Mouse (Mus musculus) liver, embryonic 13.5 days (tissue): ENCODE data around the gene Lsp1. TPM values are rescaled to one million over a fixed set of nuclear protein-coding genes. Genes with fewer than 3 reads are reported as not detected.

ENCODE experiments used
- ATAC-seq: fragments of 200-750 bp; cut with Nextera tagmentation; 2 replicates; pipeline ENCODE4 v1.8.0; 2017; ENCODE audit warnings: low read depth, mild to moderate bottlenecking, moderate number of reproducible peaks, moderate library complexity
- DNase-seq: peaks from one replicate; pipeline ENCODE4 v3.0.0; 2022
- H3K27ac ChIP-seq: fragments of 300-500 bp; sonication (generic); 2 replicates; pipeline ENCODE4 v1.5.1; 2015; ENCODE audit warnings: moderate library complexity, mild to moderate bottlenecking, inconsistent platforms
- H3K27me3 ChIP-seq: fragments of 300-500 bp; sonication (generic); 2 replicates; pipeline ENCODE4 v1.6.1; 2015; ENCODE audit warnings: mild to moderate bottlenecking, inconsistent platforms
- H3K36me3 ChIP-seq: fragments of 300-500 bp; sonication (generic); 2 replicates; pipeline ENCODE4 v1.6.1; 2015; ENCODE audit warnings: mild to moderate bottlenecking, inconsistent platforms
- H3K4me1 ChIP-seq: fragments of 300-500 bp; sonication (generic); replicated peaks from 2 replicates; pipeline ENCODE4 v1.6.1; 2015; ENCODE audit warnings: inconsistent platforms
- H3K4me2 ChIP-seq: fragments of 300-500 bp; sonication (generic); 2 replicates; pipeline ENCODE4 v1.6.1; 2015; ENCODE audit warnings: inconsistent platforms, mild to moderate bottlenecking, moderate library complexity
- H3K4me3 ChIP-seq: fragments of 300-500 bp; sonication (generic); replicated peaks from 2 replicates; pipeline ENCODE4 v1.5.1; 2015; ENCODE audit warnings: mild to moderate bottlenecking, inconsistent platforms
- H3K9ac ChIP-seq: fragments of 300-500 bp; sonication (generic); 2 replicates; pipeline ENCODE4 v1.6.1; 2015; ENCODE audit warnings: mild to moderate bottlenecking, inconsistent platforms
- H3K9me3 ChIP-seq: fragments of 300-500 bp; sonication (generic); replicated peaks from 2 replicates; pipeline ENCODE4 v1.6.1; 2016; ENCODE audit warnings: inconsistent platforms
- WGBS: fragments of 180-500 bp; shearing (Covaris S2); methylation state at CpG from one replicate; pipeline ENCODE4 v1.1.7; 2015; ENCODE audit not compliant: insufficient replicate concordance; 5-methylcytosine and 5-hydroxymethylcytosine counted together
- polyA plus RNA-seq: library from polyadenylated mRNA; unstranded; fragments of >200 nt; fragmentation: Nextera tagmentation; extraction: Ambion mirVana; gene quantifications from 2 replicates; pipeline ENCODE4 v1.2.1, GENCODE M21; 2015

The Lsp1 gene
- polyA plus RNA-seq, 1 experiment from 2014 or later, result 15.5 TPM

DNA sequence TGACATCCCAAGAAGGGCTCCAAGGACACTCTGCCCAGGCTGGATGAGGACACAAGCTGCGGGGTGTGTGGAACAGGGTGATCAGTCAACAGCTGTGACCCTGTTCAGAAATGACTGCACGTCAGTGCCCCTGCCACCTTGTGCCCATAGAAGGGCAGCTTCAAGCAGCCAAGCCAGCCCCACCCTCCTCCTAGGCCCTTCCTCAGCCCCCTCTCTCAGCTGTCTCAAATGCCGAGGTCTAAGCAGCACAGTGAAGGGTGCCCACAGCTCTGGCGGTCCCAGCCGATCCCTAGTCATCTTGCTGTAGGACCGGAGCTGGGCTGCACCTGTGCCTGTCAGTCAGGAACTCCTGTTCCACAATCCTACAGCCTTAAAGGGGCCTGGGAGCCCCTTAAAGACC lies 1.6 kb downstream of the Lsp1 start:
- H3K27ac ChIP-seq, result no peak overlapping the region
- no peaks in the 10 kb centered on the region for H3K36me3 ChIP-seq
- ATAC-seq (no peak; the same call in 1 of the 2 replicates), DNase-seq (no peak)
- no peak overlapping the region for H3K9ac ChIP-seq
- 80% methylated on average over 6 of the region's 6 CpGs for whole genome bisulfite sequencing
- peak overlapping the region; percentile 8; the same call in 1 of the 2 replicates for H3K4me2 ChIP-seq
- no peak overlapping the region for H3K4me3 ChIP-seq
- H3K4me1 ChIP-seq, result no peaks in the 10 kb centered on the region; the same call in 1 of the 2 replicates
- H3K9me3 ChIP-seq, result no peaks in the 10 kb centered on the region
- H3K27me3 ChIP-seq, result no peaks in the 10 kb centered on the region

DNA sequence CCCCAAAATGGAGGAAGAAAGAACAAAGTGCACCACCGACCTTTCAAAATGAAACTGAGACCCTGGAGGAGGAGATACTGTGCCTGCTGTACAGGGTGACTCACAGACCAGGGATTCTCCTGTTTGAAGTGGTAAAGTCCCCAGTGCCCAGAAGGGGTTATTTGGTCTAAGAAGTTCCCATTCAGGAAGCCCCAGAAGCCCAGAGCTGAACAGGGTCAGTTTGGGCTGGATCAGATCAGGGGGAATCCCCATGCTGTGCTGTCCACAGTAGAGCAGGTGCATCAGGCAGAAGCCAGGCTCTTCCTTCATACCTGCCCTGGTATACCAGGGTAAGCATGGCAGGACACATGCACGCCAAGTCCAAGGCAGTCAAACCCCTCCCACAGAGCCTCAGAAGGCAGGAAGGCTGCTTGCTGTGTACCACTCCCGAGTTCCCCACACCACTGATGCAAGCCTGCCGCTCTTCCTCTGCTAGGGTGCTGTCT lies 2.0 kb downstream of the Lsp1 start:
- no peak overlapping the region for H3K4me3 ChIP-seq
- H3K9ac ChIP-seq, result no peak overlapping the region
- no peaks in the 10 kb centered on the region; the same call in 1 of the 2 replicates for H3K4me1 ChIP-seq
- H3K4me2 ChIP-seq, result no peak overlapping the region
- H3K27me3 ChIP-seq, result no peaks in the 10 kb centered on the region
- H3K9me3 ChIP-seq, result no peaks in the 10 kb centered on the region
- ATAC-seq, result no peak
- DNase-seq, result no peak
- no peak overlapping the region for H3K27ac ChIP-seq
- 48% methylated on average over 4 of the region's 4 CpGs for WGBS
- H3K36me3 ChIP-seq, result no peaks in the 10 kb centered on the region

DNA sequence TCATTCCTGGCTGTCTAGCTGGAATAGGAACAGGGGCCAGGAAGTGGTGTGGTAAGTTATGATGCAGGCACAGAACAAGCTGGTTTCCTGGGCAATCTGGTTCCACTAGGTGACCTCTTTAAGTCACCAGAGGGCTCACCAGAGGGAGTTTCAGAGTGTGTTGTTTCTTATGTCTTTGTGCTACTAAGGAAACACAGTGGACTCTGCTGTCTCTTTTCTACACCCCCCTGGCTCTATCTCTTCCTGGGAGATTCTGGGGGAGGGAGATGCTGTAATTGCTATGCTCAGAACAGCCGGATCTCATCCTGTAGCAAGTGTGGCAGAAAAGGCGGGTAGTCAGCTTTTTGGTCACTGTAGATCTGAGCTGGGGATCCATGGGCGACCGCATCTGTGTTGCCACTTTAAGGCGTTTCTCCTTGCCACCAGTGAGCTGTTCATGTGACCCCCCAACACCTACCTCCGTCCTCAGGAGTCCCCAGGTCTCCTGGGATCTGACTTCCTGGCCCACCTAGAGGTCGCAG lies 9.6 kb downstream of the Lsp1 start:
- H3K27ac ChIP-seq, result peak overlapping the region; percentile 39; the same call in 1 of the 2 replicates
- H3K4me3 ChIP-seq, result no peak overlapping the region
- ATAC-seq, result no peak
- no peaks in the 10 kb centered on the region; the same call in 1 of the 2 replicates for H3K4me1 ChIP-seq
- H3K9ac ChIP-seq, result no peak overlapping the region
- no peaks in the 10 kb centered on the region for H3K9me3 ChIP-seq
- H3K4me2 ChIP-seq, result no peak overlapping the region
- no peaks in the 10 kb centered on the region for H3K36me3 ChIP-seq
- WGBS, result 43% methylated on average over 7 of the region's 7 CpGs
- DNase-seq, result no peak
- no peaks in the 10 kb centered on the region for H3K27me3 ChIP-seq

DNA sequence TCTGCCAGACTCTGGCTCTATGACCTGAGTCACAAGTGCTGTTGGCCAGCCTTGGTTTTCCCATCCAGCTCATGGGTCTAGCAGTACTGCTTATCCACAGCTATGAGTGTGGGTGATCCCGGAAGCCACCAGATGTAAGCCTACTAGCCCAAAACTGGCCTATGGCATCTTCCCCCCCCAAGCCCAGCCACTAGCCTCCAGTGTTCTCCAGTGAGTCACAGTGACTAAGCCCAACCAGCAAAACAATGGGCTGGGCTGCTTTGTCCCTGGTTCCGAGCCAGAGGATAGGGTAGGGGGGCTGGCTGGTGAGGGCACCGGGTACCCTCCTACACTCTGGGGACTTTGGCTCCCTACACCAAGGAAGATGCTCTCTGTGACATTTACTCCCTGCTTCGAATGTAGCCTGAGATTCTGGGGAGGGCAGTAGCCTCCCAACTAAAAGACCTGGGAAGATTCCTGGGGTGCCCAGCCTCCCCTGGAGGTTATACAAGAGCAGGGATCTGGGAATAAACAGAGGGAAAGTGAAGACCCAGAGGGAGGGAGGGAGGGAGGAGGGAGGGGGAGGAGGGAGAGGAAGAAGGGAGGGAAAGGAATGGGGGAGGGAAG lies 10.3 kb downstream of the Lsp1 start:
- no peaks in the 10 kb centered on the region for H3K27me3 ChIP-seq
- no peaks in the 10 kb centered on the region for H3K9me3 ChIP-seq
- WGBS, result 19% methylated on average over 4 of the region's 4 CpGs
- no peak for DNase-seq
- no peaks in the 10 kb centered on the region for H3K36me3 ChIP-seq
- H3K27ac ChIP-seq, result peak overlapping the region; percentile 39; the same call in 1 of the 2 replicates
- H3K4me1 ChIP-seq, result no peaks in the 10 kb centered on the region; the same call in 1 of the 2 replicates
- H3K4me2 ChIP-seq, result no peak overlapping the region
- ATAC-seq, result no peak; the same call in 1 of the 2 replicates
- no peak overlapping the region for H3K9ac ChIP-seq
- no peak overlapping the region for H3K4me3 ChIP-seq

GRCm38 (mm10) chr7:142471414-142471861 lies 10.8 kb downstream of the Lsp1 start:
- no peak overlapping the region for H3K9ac ChIP-seq
- no peak overlapping the region for H3K4me2 ChIP-seq
- H3K27ac ChIP-seq, result no peak overlapping the region
- H3K9me3 ChIP-seq, result no peaks in the 10 kb centered on the region
- no peaks in the 10 kb centered on the region; the same call in 1 of the 2 replicates for H3K4me1 ChIP-seq
- ATAC-seq (no peak), DNase-seq (no peak)
- no peaks in the 10 kb centered on the region for H3K36me3 ChIP-seq
- H3K27me3 ChIP-seq, result no peaks in the 10 kb centered on the region
- no peak overlapping the region for H3K4me3 ChIP-seq
- WGBS, result 56% methylated on average over 6 of the region's 6 CpGs

GRCm38 (mm10) chr7:142471884-142472570 lies 11.4 kb downstream of the Lsp1 start:
- no peak overlapping the region for H3K27ac ChIP-seq
- no peak overlapping the region for H3K9ac ChIP-seq
- ATAC-seq (no peak), DNase-seq (no peak)
- WGBS, result 54% methylated on average over 15 of the region's 15 CpGs
- no peak overlapping the region for H3K4me2 ChIP-seq
- no peak overlapping the region for H3K4me3 ChIP-seq
- no peaks in the 10 kb centered on the region; the same call in 1 of the 2 replicates for H3K4me1 ChIP-seq
- no peaks in the 10 kb centered on the region for H3K36me3 ChIP-seq
- no peaks in the 10 kb centered on the region for H3K27me3 ChIP-seq
- no peaks in the 10 kb centered on the region for H3K9me3 ChIP-seq

GRCm38 (mm10) chr7:142472936-142473335 lies 12.3 kb downstream of the Lsp1 start:
- DNase-seq, result no peak
- Histone ChIP-seq H3K36me3 (no peaks in the 10 kb centered on the region), H3K4me3 (no peak overlapping the region), H3K9ac (no peak overlapping the region), H3K27me3 (no peaks in the 10 kb centered on the region), H3K4me1 (no peaks in the 10 kb centered on the region; the same call in 1 of the 2 replicates), H3K9me3 (no peaks in the 10 kb centered on the region), H3K4me2 (no peak overlapping the region), H3K27ac (no peak overlapping the region)
- WGBS, result 63% methylated on average over 4 of the region's 4 CpGs
- ATAC-seq, result no peak

DNA sequence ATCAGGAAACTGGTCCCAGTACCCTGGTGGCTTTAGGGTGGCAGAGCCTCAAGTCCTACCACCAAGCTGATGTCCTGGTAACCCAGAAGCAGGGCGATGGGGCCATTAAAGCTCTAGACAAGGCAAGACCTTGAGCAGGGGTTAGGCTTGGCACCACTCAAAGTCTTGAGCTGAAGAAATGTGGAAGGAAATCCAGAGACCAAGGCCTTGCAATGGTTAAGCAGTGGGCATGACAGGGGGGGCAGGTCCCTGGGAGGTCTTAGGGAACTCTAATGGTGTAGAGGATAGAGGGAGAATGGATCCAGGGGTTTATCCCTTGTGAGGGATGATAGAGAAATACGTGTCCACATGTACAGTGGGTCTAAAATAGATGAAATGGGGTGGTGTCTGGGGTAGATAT lies 12.9 kb downstream of the Lsp1 start:
- H3K9me3 ChIP-seq, result no peaks in the 10 kb centered on the region
- H3K27me3 ChIP-seq, result no peaks in the 10 kb centered on the region
- WGBS, result 61% methylated on average over 2 of the region's 2 CpGs
- no peak overlapping the region for H3K27ac ChIP-seq
- no peak overlapping the region for H3K9ac ChIP-seq
- H3K36me3 ChIP-seq, result no peaks in the 10 kb centered on the region
- no peak for DNase-seq
- no peaks in the 10 kb centered on the region; the same call in 1 of the 2 replicates for H3K4me1 ChIP-seq
- ATAC-seq, result no peak
- no peak overlapping the region for H3K4me2 ChIP-seq
- H3K4me3 ChIP-seq, result no peak overlapping the region

DNA sequence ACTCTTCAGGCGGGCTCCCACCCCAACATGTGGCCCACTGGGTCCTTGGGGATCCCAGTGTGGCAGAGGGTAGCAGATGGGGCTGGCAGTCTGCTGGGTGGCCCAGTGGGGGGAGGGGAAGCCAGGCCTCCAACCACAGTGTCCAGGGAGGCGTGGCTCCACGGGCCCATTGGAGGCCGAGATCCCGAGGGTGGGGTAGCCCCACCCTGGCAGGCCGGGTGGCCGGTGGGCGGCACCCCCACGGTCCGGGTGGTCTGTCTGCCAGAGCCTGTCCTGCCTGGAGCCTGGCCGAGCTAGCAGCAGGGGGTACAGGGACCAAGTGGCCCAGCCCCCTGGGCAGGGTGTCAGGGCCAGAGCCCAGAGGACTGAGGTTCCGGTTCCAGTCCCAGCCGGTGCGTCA lies 14.2 kb downstream of the Lsp1 start:
- WGBS, result 69% methylated on average over 14 of the region's 14 CpGs
- H3K4me1 ChIP-seq, result no peaks in the 10 kb centered on the region; the same call in 1 of the 2 replicates
- DNase-seq, result no peak
- no peaks in the 10 kb centered on the region for H3K27me3 ChIP-seq
- no peak overlapping the region for H3K9ac ChIP-seq
- H3K4me2 ChIP-seq, result no peak overlapping the region
- H3K27ac ChIP-seq, result no peak overlapping the region
- no peak for ATAC-seq
- no peaks in the 10 kb centered on the region for H3K36me3 ChIP-seq
- H3K4me3 ChIP-seq, result no peak overlapping the region
- no peaks in the 10 kb centered on the region for H3K9me3 ChIP-seq

- H3K27ac ChIP-seq, result no peak overlapping the region
- no peak overlapping the region for H3K4me3 ChIP-seq
- H3K27me3 ChIP-seq, result no peaks in the 10 kb centered on the region; the same call in 1 of the 2 replicates
- H3K9ac ChIP-seq, result no peak overlapping the region
- DNase-seq (no peak), ATAC-seq (no peak)
- H3K4me1 ChIP-seq, result peaks cover 2% of the 10 kb centered on the region; the same call in 1 of the 2 replicates
- H3K36me3 ChIP-seq, result no peaks in the 10 kb centered on the region
- no peaks in the 10 kb centered on the region for H3K9me3 ChIP-seq
- WGBS, result 41% methylated on average over 7 of the region's 7 CpGs
- no peak overlapping the region for H3K4me2 ChIP-seq
Measured at GRCm38 (mm10) chr7:142475641-142476040, 15.0 kb downstream of the Lsp1 start.

DNA sequence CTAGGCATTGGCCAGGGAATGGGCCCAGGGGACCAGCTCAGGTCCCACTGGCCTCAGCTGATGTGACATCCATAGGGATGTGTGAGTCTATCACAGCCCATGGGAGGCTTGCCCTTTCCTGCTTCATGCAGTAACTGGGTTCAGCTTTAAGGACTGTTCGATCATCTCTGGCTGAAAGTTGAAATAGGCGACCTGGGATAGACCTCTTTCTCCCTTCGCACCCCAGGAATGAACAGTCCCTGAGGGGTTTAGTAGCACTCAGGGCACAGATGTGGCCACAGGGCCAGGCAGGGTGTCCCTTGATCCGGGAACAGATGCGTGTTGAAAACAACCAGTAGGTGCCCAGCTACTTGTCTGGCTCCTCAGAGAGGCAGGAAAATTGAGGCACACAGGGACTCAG lies 15.7 kb downstream of the Lsp1 start:
- H3K27ac ChIP-seq, result no peak overlapping the region
- H3K27me3 ChIP-seq, result no peaks in the 10 kb centered on the region; the same call in 1 of the 2 replicates
- H3K9me3 ChIP-seq, result no peaks in the 10 kb centered on the region
- no peak overlapping the region for H3K9ac ChIP-seq
- WGBS, result 71% methylated on average over 5 of the region's 5 CpGs
- H3K4me3 ChIP-seq, result no peak overlapping the region
- no peak for ATAC-seq
- H3K4me1 ChIP-seq, result peaks cover 7% of the 10 kb centered on the region
- no peaks in the 10 kb centered on the region for H3K36me3 ChIP-seq
- no peak for DNase-seq
- no peak overlapping the region for H3K4me2 ChIP-seq
